Mouse (Mus musculus) MEL (cell line): ENCODE results near the gene Tmed6. TPM values are rescaled to one million over a fixed set of nuclear protein-coding genes. Genes with fewer than 3 reads are reported as not detected.

Experiments used
- DNase-seq: peaks from one replicate; pipeline ENCODE4 v3.0.0; 2011; ENCODE audit warnings: low read depth, low spot score
- H3K27ac ChIP-seq: 2 replicates; pipeline ENCODE4 v1.5.1; 2012; ENCODE audit warnings: low read depth, mild to moderate bottlenecking, control low read depth, low read length, moderate library complexity; ENCODE audit not compliant: control insufficient read depth
- H3K27me3 ChIP-seq, 2 experiments: fragments of 150-350 bp in 1 of 2; sonication (generic) in 1 of 2; 2 replicates each; pipeline ENCODE4 v1.6.1; 2012; ENCODE audit warnings: low read length in 2 of 2, mild to moderate bottlenecking in 2 of 2, improper control_type of control experiment in 1 of 2, moderate library complexity in 1 of 2; ENCODE audit not compliant: insufficient read depth in 2 of 2, control insufficient read depth in 1 of 2
- H3K36me3 ChIP-seq, 2 experiments: 2 replicates each; pipeline ENCODE4 v1.6.1; 2012 to 2014; ENCODE audit warnings: low read length in 2 of 2, improper control_type of control experiment in 1 of 2, inconsistent platforms in 1 of 2, mild to moderate bottlenecking in 1 of 2; ENCODE audit not compliant: insufficient read depth in 2 of 2, control insufficient read depth in 1 of 2
- H3K4me1 ChIP-seq, 2 experiments: fragments of 150-350 bp in 1 of 2; sonication (generic) in 1 of 2; 2 replicates each; pipeline ENCODE4 v1.6.1; 2012; ENCODE audit warnings: low read length in 2 of 2, improper control_type of control experiment in 1 of 2, mild to moderate bottlenecking in 1 of 2; ENCODE audit not compliant: insufficient read depth in 2 of 2, control insufficient read depth in 1 of 2
- H3K4me3 ChIP-seq, 2 experiments: fragments of 150-350 bp in 1 of 2; sonication (generic) in 1 of 2; 2 replicates each; pipeline ENCODE4 v1.5.1; 2012; ENCODE audit warnings: low read depth in 2 of 2, low read length in 2 of 2, mild to moderate bottlenecking in 2 of 2, moderate library complexity in 2 of 2, control low read depth in 1 of 2, improper control_type of control experiment in 1 of 2; ENCODE audit not compliant: control insufficient read depth in 1 of 2, insufficient read depth in 1 of 2
- H3K79me2 ChIP-seq: 2 replicates; pipeline ENCODE4 v1.6.1; 2012; ENCODE audit warnings: mild to moderate bottlenecking, low read length, moderate library complexity; ENCODE audit not compliant: control insufficient read depth, poor library complexity, insufficient read depth
- H3K9ac ChIP-seq: 2 replicates; pipeline ENCODE4 v1.6.1; 2012; ENCODE audit warnings: low read depth, mild to moderate bottlenecking, control low read depth, low read length, moderate library complexity; ENCODE audit not compliant: control insufficient read depth, poor library complexity, severe bottlenecking
- H3K9me3 ChIP-seq: fragments of 150-350 bp; sonication (generic); replicated peaks from 2 replicates; pipeline ENCODE4 v1.6.1; 2012; ENCODE audit warnings: mild to moderate bottlenecking, low read length, improper control_type of control experiment, moderate library complexity; ENCODE audit not compliant: insufficient read depth
- BHLHE40 ChIP-seq: IDR thresholded peaks from 2 replicates; pipeline ENCODE4 v1.6.1; 2012; ENCODE audit warnings: low read depth, mild to moderate bottlenecking, inconsistent platforms, low read length, improper control_type of control experiment, borderline replicate concordance
- CHD2 ChIP-seq: IDR thresholded peaks from 2 replicates; pipeline ENCODE4 v1.6.1; 2011; ENCODE audit warnings: low read length, improper control_type of control experiment
- CTCF ChIP-seq, 3 experiments: IDR thresholded peaks in 2 of 3; conservative IDR thresholded peaks in 1 of 3; 2 replicates each; pipeline ENCODE4 v1.5.1; 2011 to 2012; ENCODE audit warnings: low read length in 3 of 3, low read depth in 2 of 3, mild to moderate bottlenecking in 2 of 3, improper control_type of control experiment in 1 of 3, inconsistent platforms in 1 of 3, mixed read lengths in 1 of 3, moderate library complexity in 1 of 3; ENCODE audit not compliant: control insufficient read depth in 1 of 3, insufficient read depth in 1 of 3, poor library complexity in 1 of 3, severe bottlenecking in 1 of 3
- E2F4 ChIP-seq: IDR thresholded peaks from 2 replicates; pipeline ENCODE4 v1.6.1; 2011; ENCODE audit warnings: low read depth, low read length, improper control_type of control experiment, borderline replicate concordance
- ELF1 ChIP-seq: IDR thresholded peaks from 2 replicates; pipeline ENCODE4 v1.6.1; 2014; ENCODE audit warnings: low read depth, mild to moderate bottlenecking, inconsistent platforms, low read length, improper control_type of control experiment, moderate library complexity
- EP300 ChIP-seq, 2 experiments: IDR thresholded peaks; 2 replicates each; pipeline ENCODE4 v1.6.1; 2011; ENCODE audit warnings: improper control_type of control experiment in 2 of 2, low read length in 2 of 2, low read depth in 1 of 2, mild to moderate bottlenecking in 1 of 2
- ETS1 ChIP-seq: IDR thresholded peaks from 2 replicates; pipeline ENCODE4 v1.6.1; 2012; ENCODE audit warnings: low read depth, mild to moderate bottlenecking, inconsistent platforms, low read length, improper control_type of control experiment, moderate library complexity
- GATA1 ChIP-seq: IDR thresholded peaks from 2 replicates; pipeline ENCODE4 v1.6.1; 2011; ENCODE audit warnings: low read depth, low read length, improper control_type of control experiment
- HCFC1 ChIP-seq: IDR thresholded peaks from 2 replicates; pipeline ENCODE4 v1.6.1; 2012; ENCODE audit warnings: low read depth, mild to moderate bottlenecking, inconsistent platforms, low read length, improper control_type of control experiment, moderate library complexity
- MAFK ChIP-seq: IDR thresholded peaks from 2 replicates; pipeline ENCODE4 v1.6.1; 2011; ENCODE audit warnings: low read depth, mild to moderate bottlenecking, low read length, improper control_type of control experiment, borderline replicate concordance
- MAX ChIP-seq: IDR thresholded peaks from 2 replicates; pipeline ENCODE4 v1.6.1; 2011; ENCODE audit warnings: low read length, improper control_type of control experiment
- MXI1 ChIP-seq: IDR thresholded peaks from 2 replicates; pipeline ENCODE4 v1.6.1; 2011; ENCODE audit warnings: mild to moderate bottlenecking, low read depth, low read length, improper control_type of control experiment
- MYC ChIP-seq: IDR thresholded peaks from 2 replicates; pipeline ENCODE4 v1.6.1; 2011; ENCODE audit warnings: low read depth, mild to moderate bottlenecking, low read length, improper control_type of control experiment, moderate library complexity
- NELFE ChIP-seq: IDR thresholded peaks from 2 replicates; pipeline ENCODE4 v1.6.1; 2011; ENCODE audit warnings: low read depth, low read length, improper control_type of control experiment
- POLR2A ChIP-seq, 2 experiments: IDR thresholded peaks; 2 replicates each; pipeline ENCODE4 v1.6.1; 2011 to 2012; ENCODE audit warnings: low read length in 2 of 2, mild to moderate bottlenecking in 2 of 2, control low read depth in 1 of 2, improper control_type of control experiment in 1 of 2, low read depth in 1 of 2, moderate library complexity in 1 of 2; ENCODE audit not compliant: control insufficient read depth in 1 of 2, insufficient read depth in 1 of 2, poor library complexity in 1 of 2
- RCOR1 ChIP-seq: IDR thresholded peaks from 2 replicates; pipeline ENCODE4 v1.6.1; 2012; ENCODE audit warnings: low read depth, mild to moderate bottlenecking, inconsistent platforms, low read length, improper control_type of control experiment
- SIN3A ChIP-seq: IDR thresholded peaks from 2 replicates; pipeline ENCODE4 v1.6.1; 2012; ENCODE audit warnings: low read length, improper control_type of control experiment, inconsistent platforms
- SMC3 ChIP-seq: IDR thresholded peaks from 2 replicates; pipeline ENCODE4 v1.6.1; 2011; ENCODE audit warnings: low read depth, low read length, improper control_type of control experiment
- TBP ChIP-seq: IDR thresholded peaks from 2 replicates; pipeline ENCODE4 v1.8.0; 2011; ENCODE audit warnings: low read depth, low read length, improper control_type of control experiment
- USF1 ChIP-seq: IDR thresholded peaks from 2 replicates; pipeline ENCODE4 v1.6.1; 2014; ENCODE audit warnings: low read depth, mild to moderate bottlenecking, inconsistent platforms, low read length, improper control_type of control experiment, moderate library complexity
- USF2 ChIP-seq, 2 experiments: IDR thresholded peaks; 2 replicates each; pipeline ENCODE4 v1.6.1; 2011 to 2012; ENCODE audit warnings: improper control_type of control experiment in 2 of 2, low read length in 2 of 2, borderline replicate concordance in 1 of 2, inconsistent platforms in 1 of 2, low read depth in 1 of 2, mild to moderate bottlenecking in 1 of 2; ENCODE audit not compliant: insufficient read depth in 1 of 2
- ZMIZ1 ChIP-seq: IDR thresholded peaks from 2 replicates; pipeline ENCODE4 v1.6.1; 2012; ENCODE audit warnings: low read depth, mild to moderate bottlenecking, inconsistent platforms, low read length, improper control_type of control experiment, moderate library complexity
- polyA plus RNA-seq, 2 experiments: library from polyadenylated mRNA; stranded (reverse) in 1 of 2; unstranded in 1 of 2; fragments of >175 nt in 1 of 2; fragments of >200 nt in 1 of 2; gene quantifications; 2 replicates each; pipeline versions ENCODE4 v1.2.1 to v1.2.4; 2012; ENCODE audit warnings: low replicate concordance in 2 of 2, low read depth in 1 of 2; ENCODE audit not compliant: insufficient read length in 2 of 2, insufficient read depth in 1 of 2, missing spikeins in 1 of 2
- total RNA-seq: library from RNA; depleted of rRNA; stranded (reverse); fragments of 300-350 nt; gene quantifications from 2 replicates; pipeline ENCODE4 v1.2.3, GENCODE M21; 2012

Gene Tmed6
- total and polyA plus RNA-seq, 3 experiments = not detected

GRCm38 (mm10) chr8:107030058-107030457 lies 35.4 kb downstream of the Tmed6 start:
- DNase-seq = peak; percentile 74
- Histone ChIP-seq H3K27ac (peak overlapping the region; percentile 62), H3K4me1 (peaks cover 0 to 20% of the 10 kb centered on the region in 2 experiments; a peak in 3 of 4 replicates), H3K79me2 (peaks cover 12% of the 10 kb centered on the region), H3K4me3 (no peak overlapping the region; a peak in 2 of 4 replicates), H3K9ac (peak overlapping the region; percentile 30), H3K27me3 (no peaks in the 10 kb centered on the region), H3K9me3 (no peaks in the 10 kb centered on the region), H3K36me3 (peaks cover 0 to 22% of the 10 kb centered on the region in 2 experiments; a peak in 2 of 4 replicates)
- TF ChIP-seq SMC3 (no peak; the same call in 1 of the 2 replicates), MXI1 (no peak), TBP (0 out of 2 replicates have a peak, but pooled peaks have one; percentile 19), RCOR1 (no peak), E2F4 (no peak), MYC (no peak), ETS1 (peak; percentile 56), POLR2A (IDR thresholded peaks at IDR 0.05; ENCODE audit: control insufficient read depth in 1 of 2, insufficient read depth in 1 of 2, low read depth in 1 of 2, low read length in 2 of 2, poor library complexity in 1 of 2) (peak in 1 of 2 experiments; percentile 44; a peak in 1 of 4 replicates), MAFK (no peak), NELFE (peak; percentile 48), MAX (0 out of 2 replicates have a peak, but pooled peaks have one; percentile 34), EP300 (IDR thresholded peaks at IDR 0.05; ENCODE audit: low read depth in 1 of 2, low read length in 2 of 2) (peak; percentile 28 to 44; a peak in 1 of 4 replicates), HCFC1 (peak; percentile 53; the same call in 1 of the 2 replicates), ELF1 (peak; percentile 39; the same call in 1 of the 2 replicates), SIN3A (no peak), CTCF (IDR thresholded peaks at IDR 0.05 in 2 of 3, conservative IDR thresholded peaks at IDR 0.05 in 1 of 3; ENCODE audit: control insufficient read depth in 1 of 3, insufficient read depth in 1 of 3, low read depth in 2 of 3, low read length in 3 of 3, poor library complexity in 1 of 3, severe bottlenecking in 1 of 3) (no peak), USF1 (no peak), USF2 (IDR thresholded peaks at IDR 0.05; ENCODE audit: borderline replicate concordance in 1 of 2, insufficient read depth in 1 of 2, low read depth in 1 of 2, low read length in 2 of 2) (no peak), ZMIZ1 (no peak), GATA1 (peak; percentile 52), BHLHE40 (peak; percentile 52; the same call in 1 of the 2 replicates)

- Histone ChIP-seq H3K36me3 (peaks cover 0 to 22% of the 10 kb centered on the region in 2 experiments; a peak in 2 of 4 replicates), H3K27ac (no peak overlapping the region), H3K4me1 (peaks cover 0 to 20% of the 10 kb centered on the region in 2 experiments; a peak in 3 of 4 replicates), H3K79me2 (peaks cover 12% of the 10 kb centered on the region), H3K9ac (no peak overlapping the region), H3K4me3 (no peak overlapping the region), H3K27me3 (no peaks in the 10 kb centered on the region), H3K9me3 (no peaks in the 10 kb centered on the region)
- no peak for DNase-seq
- TF ChIP-seq E2F4 (no peak), MYC (no peak), CHD2 (no peak), ZMIZ1 (no peak), CTCF (IDR thresholded peaks at IDR 0.05 in 2 of 3, conservative IDR thresholded peaks at IDR 0.05 in 1 of 3; ENCODE audit: control insufficient read depth in 1 of 3, insufficient read depth in 1 of 3, low read depth in 2 of 3, low read length in 3 of 3, poor library complexity in 1 of 3, severe bottlenecking in 1 of 3) (no peak), ELF1 (no peak), SMC3 (no peak), EP300 (IDR thresholded peaks at IDR 0.05; ENCODE audit: low read depth in 1 of 2, low read length in 2 of 2) (no peak)
Measured at GRCm38 (mm10) chr8:107029310-107029709, 36.1 kb downstream of the Tmed6 start.
